Mouse (Mus musculus) MEL (cell line): ENCODE results near the gene Gnb3. TPM values are rescaled to one million over a fixed set of nuclear protein-coding genes. Genes with fewer than 3 reads are reported as not detected.
A peak's percentile ranks its signal among the peaks of the same experiment; 100 is the strongest.

Experiments
- DNase-seq: peaks from one replicate; pipeline ENCODE4 v3.0.0; 2011; ENCODE audit warnings: low read depth, low spot score
- H3K27ac ChIP-seq: 2 replicates; pipeline ENCODE4 v1.5.1; 2012; ENCODE audit warnings: low read depth, mild to moderate bottlenecking, control low read depth, low read length, moderate library complexity; ENCODE audit not compliant: control insufficient read depth
- H3K27me3 ChIP-seq, 2 experiments: fragments of 150-350 bp in 1 of 2; sonication (generic) in 1 of 2; 2 replicates each; pipeline ENCODE4 v1.6.1; 2012; ENCODE audit warnings: low read length in 2 of 2, mild to moderate bottlenecking in 2 of 2, improper control_type of control experiment in 1 of 2, moderate library complexity in 1 of 2; ENCODE audit not compliant: insufficient read depth in 2 of 2, control insufficient read depth in 1 of 2
- H3K36me3 ChIP-seq, 2 experiments: 2 replicates each; pipeline ENCODE4 v1.6.1; 2012 to 2014; ENCODE audit warnings: low read length in 2 of 2, improper control_type of control experiment in 1 of 2, inconsistent platforms in 1 of 2, mild to moderate bottlenecking in 1 of 2; ENCODE audit not compliant: insufficient read depth in 2 of 2, control insufficient read depth in 1 of 2
- H3K4me1 ChIP-seq, 2 experiments: fragments of 150-350 bp in 1 of 2; sonication (generic) in 1 of 2; 2 replicates each; pipeline ENCODE4 v1.6.1; 2012; ENCODE audit warnings: low read length in 2 of 2, improper control_type of control experiment in 1 of 2, mild to moderate bottlenecking in 1 of 2; ENCODE audit not compliant: insufficient read depth in 2 of 2, control insufficient read depth in 1 of 2
- H3K4me3 ChIP-seq, 2 experiments: fragments of 150-350 bp in 1 of 2; sonication (generic) in 1 of 2; 2 replicates each; pipeline ENCODE4 v1.5.1; 2012; ENCODE audit warnings: low read depth in 2 of 2, low read length in 2 of 2, mild to moderate bottlenecking in 2 of 2, moderate library complexity in 2 of 2, control low read depth in 1 of 2, improper control_type of control experiment in 1 of 2; ENCODE audit not compliant: control insufficient read depth in 1 of 2, insufficient read depth in 1 of 2
- H3K79me2 ChIP-seq: 2 replicates; pipeline ENCODE4 v1.6.1; 2012; ENCODE audit warnings: mild to moderate bottlenecking, low read length, moderate library complexity; ENCODE audit not compliant: control insufficient read depth, poor library complexity, insufficient read depth
- H3K9ac ChIP-seq: 2 replicates; pipeline ENCODE4 v1.6.1; 2012; ENCODE audit warnings: low read depth, mild to moderate bottlenecking, control low read depth, low read length, moderate library complexity; ENCODE audit not compliant: control insufficient read depth, poor library complexity, severe bottlenecking
- H3K9me3 ChIP-seq: fragments of 150-350 bp; sonication (generic); replicated peaks from 2 replicates; pipeline ENCODE4 v1.6.1; 2012; ENCODE audit warnings: mild to moderate bottlenecking, low read length, improper control_type of control experiment, moderate library complexity; ENCODE audit not compliant: insufficient read depth
- CTCF ChIP-seq, 3 experiments: IDR thresholded peaks in 2 of 3; conservative IDR thresholded peaks in 1 of 3; 2 replicates each; pipeline ENCODE4 v1.5.1; 2011 to 2012; ENCODE audit warnings: low read length in 3 of 3, low read depth in 2 of 3, mild to moderate bottlenecking in 2 of 3, improper control_type of control experiment in 1 of 3, inconsistent platforms in 1 of 3, mixed read lengths in 1 of 3, moderate library complexity in 1 of 3; ENCODE audit not compliant: control insufficient read depth in 1 of 3, insufficient read depth in 1 of 3, poor library complexity in 1 of 3, severe bottlenecking in 1 of 3
- GATA1 ChIP-seq: IDR thresholded peaks from 2 replicates; pipeline ENCODE4 v1.6.1; 2011; ENCODE audit warnings: low read depth, low read length, improper control_type of control experiment
- HCFC1 ChIP-seq: IDR thresholded peaks from 2 replicates; pipeline ENCODE4 v1.6.1; 2012; ENCODE audit warnings: low read depth, mild to moderate bottlenecking, inconsistent platforms, low read length, improper control_type of control experiment, moderate library complexity
- KAT2A ChIP-seq: conservative IDR thresholded peaks from 2 replicates; pipeline ENCODE4 v1.6.1; 2012; ENCODE audit warnings: low read depth, low read length, improper control_type of control experiment, inconsistent platforms
- MAZ ChIP-seq: IDR thresholded peaks from 2 replicates; pipeline ENCODE4 v1.6.1; 2012; ENCODE audit warnings: low read depth, mild to moderate bottlenecking, inconsistent platforms, low read length, improper control_type of control experiment
- POLR2AphosphoS2 ChIP-seq: IDR thresholded peaks from 2 replicates; pipeline ENCODE4 v1.6.1; 2011; ENCODE audit warnings: low read length, improper control_type of control experiment
- RAD21 ChIP-seq: IDR thresholded peaks from 2 replicates; pipeline ENCODE4 v1.6.1; 2011; ENCODE audit warnings: mild to moderate bottlenecking, low read depth, low read length, improper control_type of control experiment
- SIN3A ChIP-seq: IDR thresholded peaks from 2 replicates; pipeline ENCODE4 v1.6.1; 2012; ENCODE audit warnings: low read length, improper control_type of control experiment, inconsistent platforms
- SMC3 ChIP-seq: IDR thresholded peaks from 2 replicates; pipeline ENCODE4 v1.6.1; 2011; ENCODE audit warnings: low read depth, low read length, improper control_type of control experiment
- TAL1 ChIP-seq: IDR thresholded peaks from 2 replicates; pipeline ENCODE4 v1.6.1; 2012; ENCODE audit warnings: mild to moderate bottlenecking, inconsistent platforms, low read length, moderate library complexity, mixed read lengths
- TBP ChIP-seq: IDR thresholded peaks from 2 replicates; pipeline ENCODE4 v1.8.0; 2011; ENCODE audit warnings: low read depth, low read length, improper control_type of control experiment
- TCF12 ChIP-seq: IDR thresholded peaks from 2 replicates; pipeline ENCODE4 v1.6.1; 2014; ENCODE audit warnings: low read depth, mild to moderate bottlenecking, inconsistent platforms, low read length, improper control_type of control experiment, moderate library complexity
- USF2 ChIP-seq, 2 experiments: IDR thresholded peaks; 2 replicates each; pipeline ENCODE4 v1.6.1; 2011 to 2012; ENCODE audit warnings: improper control_type of control experiment in 2 of 2, low read length in 2 of 2, borderline replicate concordance in 1 of 2, inconsistent platforms in 1 of 2, low read depth in 1 of 2, mild to moderate bottlenecking in 1 of 2; ENCODE audit not compliant: insufficient read depth in 1 of 2
- ZKSCAN1 ChIP-seq: IDR thresholded peaks from 2 replicates; pipeline ENCODE4 v1.6.1; 2012; ENCODE audit warnings: low read depth, mild to moderate bottlenecking, inconsistent platforms, low read length, improper control_type of control experiment, moderate library complexity
- ZNF384 ChIP-seq: IDR thresholded peaks from 2 replicates; pipeline ENCODE4 v1.6.1; 2012; ENCODE audit warnings: low read depth, mild to moderate bottlenecking, inconsistent platforms, low read length, improper control_type of control experiment
- polyA plus RNA-seq, 2 experiments: library from polyadenylated mRNA; stranded (reverse) in 1 of 2; unstranded in 1 of 2; fragments of >175 nt in 1 of 2; fragments of >200 nt in 1 of 2; gene quantifications; 2 replicates each; pipeline versions ENCODE4 v1.2.1 to v1.2.4; 2012; ENCODE audit warnings: low replicate concordance in 2 of 2, low read depth in 1 of 2; ENCODE audit not compliant: insufficient read length in 2 of 2, insufficient read depth in 1 of 2, missing spikeins in 1 of 2
- total RNA-seq: library from RNA; depleted of rRNA; stranded (reverse); fragments of 300-350 nt; gene quantifications from 2 replicates; pipeline ENCODE4 v1.2.3, GENCODE M21; 2012

The Gnb3 gene
- total and polyA plus RNA-seq, 3 experiments = 0.08 to 0.21 TPM; not detected in 1

- H3K27ac ChIP-seq = no peak overlapping the region
- no peak overlapping the region for H3K4me3 ChIP-seq
- H3K9ac ChIP-seq = no peak overlapping the region
- H3K9me3 ChIP-seq = no peaks in the 10 kb centered on the region
- no peaks in the 10 kb centered on the region for H3K4me1 ChIP-seq
- TF ChIP-seq ZNF384 = no peak
- TF ChIP-seq TBP = no peak
- no peak for TF ChIP-seq SIN3A
- TF ChIP-seq CTCF (IDR thresholded peaks at IDR 0.05 in 2 of 3, conservative IDR thresholded peaks at IDR 0.05 in 1 of 3; ENCODE audit: control insufficient read depth in 1 of 3, insufficient read depth in 1 of 3, low read depth in 2 of 3, low read length in 3 of 3, poor library complexity in 1 of 3, severe bottlenecking in 1 of 3) = no peak
- TF ChIP-seq MAZ = no peak
- TF ChIP-seq HCFC1 = no peak
- H3K79me2 ChIP-seq = no peaks in the 10 kb centered on the region
- H3K36me3 ChIP-seq = no peaks in the 10 kb centered on the region
- DNase-seq = no peak
- peaks cover 5 to 9% of the 10 kb centered on the region in 2 experiments for H3K27me3 ChIP-seq
These were observed 45.9 kb upstream of the Gnb3 start for GRCm38 (mm10) chr6:124885956-124886381.

- no peaks in the 10 kb centered on the region for H3K9me3 ChIP-seq
- H3K9ac ChIP-seq = no peak overlapping the region
- no peaks in the 10 kb centered on the region for H3K79me2 ChIP-seq
- TF ChIP-seq TBP = no peak
- TF ChIP-seq RAD21 = no peak
- peak; percentile 18; the same call in 1 of the 2 replicates for TF ChIP-seq GATA1
- TF ChIP-seq, all 39 proteins: peak for 1
- Histone ChIP-seq H3K27me3 (peaks cover 8 to 9% of the 10 kb centered on the region in 2 experiments), H3K4me1 (no peaks in the 10 kb centered on the region), H3K4me3 (no peak overlapping the region), H3K27ac (no peak overlapping the region), H3K36me3 (no peaks in the 10 kb centered on the region)
- DNase-seq = no peak
These were observed 44.8 kb upstream of the Gnb3 start for GRCm38 (mm10) chr6:124884714-124885500.

GRCm38 (mm10) chr6:124883351-124883750, 43.3 kb upstream of the Gnb3 start:
- H3K36me3 ChIP-seq = no peaks in the 10 kb centered on the region
- no peak for TF ChIP-seq KAT2A
- no peak for TF ChIP-seq POLR2AphosphoS2
- TF ChIP-seq TAL1 = no peak
- TF ChIP-seq ZKSCAN1 = no peak
- TF ChIP-seq SMC3 = no peak
- TF ChIP-seq USF2 (IDR thresholded peaks at IDR 0.05; ENCODE audit: borderline replicate concordance in 1 of 2, insufficient read depth in 1 of 2, low read depth in 1 of 2, low read length in 2 of 2) = no peak
- no peak for TF ChIP-seq TCF12
- no peak for DNase-seq
- no peak overlapping the region for H3K27ac ChIP-seq
- no peak overlapping the region for H3K9ac ChIP-seq
- no peaks in the 10 kb centered on the region for H3K9me3 ChIP-seq
- H3K4me1 ChIP-seq = no peaks in the 10 kb centered on the region
- H3K79me2 ChIP-seq = no peaks in the 10 kb centered on the region
- H3K4me3 ChIP-seq = no peak overlapping the region
- peaks cover 8 to 9% of the 10 kb centered on the region in 2 experiments for H3K27me3 ChIP-seq
